ENCODE assay signal across 11 mouse cellular contexts in the genomic region with DNA sequence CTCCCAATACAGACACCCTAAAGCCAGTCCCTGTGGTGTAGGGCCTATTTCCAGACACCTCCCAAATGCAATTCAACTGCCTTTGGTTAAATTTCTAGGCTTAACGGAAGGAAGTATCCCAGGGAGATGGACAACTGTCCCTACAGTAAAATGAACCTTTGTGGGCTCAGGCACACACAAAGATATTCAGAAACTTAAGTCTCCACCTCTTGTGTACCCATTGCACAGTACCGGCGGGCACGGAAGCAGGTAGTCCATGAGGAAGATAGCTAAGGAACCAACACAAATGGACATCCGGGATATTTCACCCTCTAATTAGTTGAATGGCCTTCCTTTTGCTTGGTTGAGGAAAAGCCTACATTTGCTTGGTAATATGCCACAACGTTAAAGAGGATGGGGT. TPM values are rescaled to one million over a fixed set of nuclear protein-coding genes. Genes with fewer than 3 reads are reported as not detected.
DNase-seq lines count a peak whose midpoint lies in the region; ATAC-seq and TF ChIP-seq lines count a peak whose summit lies in the region.
"Had no signal": no experiment of that assay in that cellular context is flagged by ENCODE, and none has a peak within 500 bp of the region (broad histone marks: within the 10 kb centered on the region; RNA-seq: fewer than 3 reads in every experiment).

No protein-coding gene starts in this region.

- WGBS in liver, adult 2 months: 11% methylated on average over 6 of the region's 6 CpGs
- WGBS in hindbrain, embryonic 14.5 days: 2% methylated on average over 6 of the region's 6 CpGs
- WGBS in neural tube, embryonic 15.5 days: 9% methylated on average over 6 of the region's 6 CpGs

- no peak for ATAC-seq in hindbrain, embryonic 14.5 days (ENCODE audit: low FRiP score)
- ATAC-seq in neural tube, embryonic 15.5 days (ENCODE audit: low FRiP score): no peak
- ATAC-seq: midbrain, embryonic 16.5 days had no signal

- H3K4me2 ChIP-seq in hindbrain, embryonic 14.5 days (replicated peaks): peak overlapping the region; percentile 81
- H3K4me2 ChIP-seq in neural tube, embryonic 15.5 days: peak overlapping the region; percentile 63

- peak overlapping the region; percentile 31 for H3K9ac ChIP-seq in liver, adult 2 months (ENCODE audit: low read depth, low read length)
- peak overlapping the region; percentile 99 for H3K9ac ChIP-seq in hindbrain, embryonic 14.5 days
- peak overlapping the region; percentile 58 for H3K9ac ChIP-seq in neural tube, embryonic 15.5 days (replicated peaks)

- no peak for DNase-seq in liver, adult 2 months (ENCODE audit: extremely low read depth, low read depth, low spot score)
- DNase-seq in liver: no peak
- no peak for DNase-seq in hindbrain, embryonic 14.5 days (ENCODE audit: low spot score)
- DNase-seq in kidney, postnatal 10 days: peak; percentile 34
- DNase-seq in cerebellum, adult 18-20 months: no peak
- DNase-seq in adrenal gland, adult 18-20 months (ENCODE audit: low spot score in 2 of 2): no peak
- DNase-seq in retina, embryonic 14.5 days (ENCODE audit: low spot score): no peak

- TF ChIP-seq POLR2A in liver, adult 2 months (IDR thresholded peaks at IDR 0.05; ENCODE audit: extremely low read depth, insufficient read depth, low read length): no peak

- peak overlapping the region; percentile 53 for H3K27ac ChIP-seq in liver, adult 2 months (replicated peaks; ENCODE audit: insufficient read depth, low read depth, low read length)
- H3K27ac ChIP-seq in hindbrain, embryonic 14.5 days: peak overlapping the region; percentile 100
- peak overlapping the region; percentile 88 for H3K27ac ChIP-seq in neural tube, embryonic 15.5 days (replicated peaks)

- no peaks in the 10 kb centered on the region for H3K79me2 ChIP-seq in liver, adult 2 months (ENCODE audit: control insufficient read depth, insufficient read depth, low read length)

- no peaks in the 10 kb centered on the region for H3K9me3 ChIP-seq in hindbrain, embryonic 14.5 days (ENCODE audit: control insufficient read depth, low read length)
- H3K9me3 ChIP-seq in neural tube, embryonic 15.5 days (replicated peaks): no peaks in the 10 kb centered on the region

- TF ChIP-seq CTCF in liver, adult 2 months (IDR thresholded peaks at IDR 0.05; ENCODE audit: low read depth, low read length): no peak

- no peaks in the 10 kb centered on the region for H3K4me1 ChIP-seq in liver, adult 2 months (ENCODE audit: control insufficient read depth, insufficient read depth, low read length)
- peaks cover 10% of the 10 kb centered on the region for H3K4me1 ChIP-seq in hindbrain, embryonic 14.5 days (replicated peaks; ENCODE audit: control insufficient read depth, insufficient read depth, low read length)
- H3K4me1 ChIP-seq in neural tube, embryonic 15.5 days: peaks cover 90% of the 10 kb centered on the region

- H3K36me3 ChIP-seq in liver, adult 2 months (ENCODE audit: control insufficient read depth, insufficient read depth, low read length): no peaks in the 10 kb centered on the region
- no peaks in the 10 kb centered on the region for H3K36me3 ChIP-seq in hindbrain, embryonic 14.5 days (replicated peaks; ENCODE audit: control insufficient read depth, insufficient read depth)
- no peaks in the 10 kb centered on the region for H3K36me3 ChIP-seq in neural tube, embryonic 15.5 days

- peaks cover 8% of the 10 kb centered on the region; the same call in 1 of the 2 replicates for H3K27me3 ChIP-seq in liver, adult 2 months (ENCODE audit: control insufficient read depth, insufficient read depth, low read length)
- peaks cover 77% of the 10 kb centered on the region for H3K27me3 ChIP-seq in hindbrain, embryonic 14.5 days (ENCODE audit: control insufficient read depth, insufficient read depth, low read length)
- no peaks in the 10 kb centered on the region for H3K27me3 ChIP-seq in neural tube, embryonic 15.5 days (replicated peaks)

- H3K4me3 ChIP-seq in liver, adult 2 months (ENCODE audit: insufficient read depth, low read depth, low read length): peak overlapping the region; percentile 45
- H3K4me3 ChIP-seq in hindbrain, embryonic 14.5 days (replicated peaks; ENCODE audit: low read length): peak overlapping the region; percentile 71
- H3K4me3 ChIP-seq in neural tube, embryonic 15.5 days (replicated peaks): peak overlapping the region; percentile 46

RNA-seq across cellular contexts. Expression of gene 5730596B20Rik, which starts 0.9 kb away (rescaled TPM):
- total RNA-seq in liver, adult 2 months (2014; rRNA removed): 0.09 TPM in 1 of 2 replicates, not detected in the other
- polyA plus RNA-seq in liver, adult 2 months (2012; rRNA removed): 0.02 TPM in 2 replicates
- 4.1 and 5.0 TPM in 2 replicates for polyA plus RNA-seq in hindbrain, embryonic 14.5 days (2014; fragmentation: Nextera tagmentation; extraction: Ambion mirVana)
- polyA plus RNA-seq in neural tube, embryonic 15.5 days (2015; fragmentation: Nextera tagmentation; extraction: Ambion mirVana): 1.4 and 3.0 TPM in 2 replicates
- under 1 TPM; 0.13 to 0.33 TPM for total RNA-seq in adrenal gland, adult 18-20 months (2021)
- total RNA-seq: left cerebral cortex, adult 18-20 months; MEL had no signal
- polyA plus RNA-seq: midbrain, embryonic 16.5 days had no signal

RNA-seq across cellular contexts. Expression of gene Hoxa2, which starts 11.8 kb away (rescaled TPM):
- 0.09 and 0.40 TPM in 2 replicates for total RNA-seq in liver, adult 2 months (2014; rRNA removed)
- polyA plus RNA-seq in liver, adult 2 months (2012; rRNA removed): 0.27 and 0.34 TPM in 2 replicates
- 27.6 and 35.1 TPM in 2 replicates for polyA plus RNA-seq in hindbrain, embryonic 14.5 days (2014; fragmentation: Nextera tagmentation; extraction: Ambion mirVana)
- 7.2 and 12.0 TPM in 2 replicates for polyA plus RNA-seq in neural tube, embryonic 15.5 days (2015; fragmentation: Nextera tagmentation; extraction: Ambion mirVana)
- 1 to 10 TPM in 1 of 2 experiments, under 1 TPM in 1; 0.96 to 1.3 TPM for total RNA-seq in adrenal gland, adult 18-20 months (2021)
- total RNA-seq: left cerebral cortex, adult 18-20 months; MEL had no signal

RNA-seq across cellular contexts. Expression of gene Hoxa4, which starts 15.2 kb away (rescaled TPM):
- 0.28 TPM in 1 of 2 replicates, not detected in the other for total RNA-seq in liver, adult 2 months (2014; rRNA removed)
- polyA plus RNA-seq in liver, adult 2 months (2012; rRNA removed): 0.23 and 0.39 TPM in 2 replicates
- 19.7 and 22.5 TPM in 2 replicates for polyA plus RNA-seq in hindbrain, embryonic 14.5 days (2014; fragmentation: Nextera tagmentation; extraction: Ambion mirVana)
- polyA plus RNA-seq in neural tube, embryonic 15.5 days (2015; fragmentation: Nextera tagmentation; extraction: Ambion mirVana): 2.3 and 5.7 TPM in 2 replicates
- 1 to 10 TPM; 1.8 to 3.1 TPM for total RNA-seq in adrenal gland, adult 18-20 months (2021)
- total RNA-seq: left cerebral cortex, adult 18-20 months; MEL had no signal
- polyA plus RNA-seq: midbrain, embryonic 16.5 days had no signal

RNA-seq across cellular contexts. Expression of gene Hoxa1, which starts 18.3 kb away (rescaled TPM):
- total RNA-seq in liver, adult 2 months (2014; rRNA removed): 0.13 TPM in 1 of 2 replicates, not detected in the other
- polyA plus RNA-seq in liver, adult 2 months (2012; rRNA removed): 0.10 and 0.18 TPM in 2 replicates
- polyA plus RNA-seq in hindbrain, embryonic 14.5 days (2014; fragmentation: Nextera tagmentation; extraction: Ambion mirVana): 2.6 and 3.0 TPM in 2 replicates
- polyA plus RNA-seq in neural tube, embryonic 15.5 days (2015; fragmentation: Nextera tagmentation; extraction: Ambion mirVana): 1.1 and 1.3 TPM in 2 replicates
- under 1 TPM; 0.29 to 0.43 TPM for total RNA-seq in adrenal gland, adult 18-20 months (2021)
- total RNA-seq: left cerebral cortex, adult 18-20 months; MEL had no signal
- polyA plus RNA-seq: midbrain, embryonic 16.5 days had no signal

RNA-seq across cellular contexts. Expression of gene Hoxa5, which starts 28.0 kb away (rescaled TPM):
- total RNA-seq in liver, adult 2 months (2014; rRNA removed): 0.28 and 0.40 TPM in 2 replicates
- polyA plus RNA-seq in liver, adult 2 months (2012; rRNA removed): 0.10 and 0.16 TPM in 2 replicates
- 175 and 180 TPM in 2 replicates for polyA plus RNA-seq in hindbrain, embryonic 14.5 days (2014; fragmentation: Nextera tagmentation; extraction: Ambion mirVana)
- 26.8 and 73.9 TPM in 2 replicates for polyA plus RNA-seq in neural tube, embryonic 15.5 days (2015; fragmentation: Nextera tagmentation; extraction: Ambion mirVana)
- total RNA-seq in adrenal gland, adult 18-20 months (2021): 10 to 100 TPM; 13.3 to 20.2 TPM
- total RNA-seq: left cerebral cortex, adult 18-20 months; MEL had no signal
- polyA plus RNA-seq: midbrain, embryonic 16.5 days had no signal

Comparison
In these comparisons a context has a peak if more than half of its experiments do, and no peak if none do; other contexts are left out.
1. H3K9ac ChIP-seq: peak in every context shown above with its lines; median percentile 99 in hindbrain, embryonic 14.5 days; 58 in neural tube, embryonic 15.5 days; 31 in liver, adult 2 months.